Mouse (Mus musculus): ENCODE data around the gene Ahcy. TPM values are rescaled to one million over a fixed set of nuclear protein-coding genes. Genes with fewer than 3 reads are reported as not detected.
A peak's percentile ranks its signal among the peaks of the same experiment; 100 is the strongest.

Gene Ahcy
- polyA plus RNA-seq, 1 experiment from 2014 or later, result 45.1 TPM

GRCm38 (mm10) chr2:155079500-155080178, 5.3 kb upstream of the Ahcy start:
- H3K4me3 ChIP-seq (replicated peaks; ENCODE audit: low read length), result no peak overlapping the region
- H3K4me1 ChIP-seq (replicated peaks; ENCODE audit: control insufficient read depth, insufficient read depth, low read length), result peaks cover 10% of the 10 kb centered on the region
- H3K9ac ChIP-seq (replicated peaks; ENCODE audit: low read depth, low read length), result no peak overlapping the region
- H3K4me2 ChIP-seq (ENCODE audit: low read length), result no peak overlapping the region
- no peaks in the 10 kb centered on the region for H3K27me3 ChIP-seq (replicated peaks; ENCODE audit: control insufficient read depth, insufficient read depth, low read length)
- H3K27ac ChIP-seq (ENCODE audit: low read length), result no peak overlapping the region
- H3K36me3 ChIP-seq (ENCODE audit: control insufficient read depth, insufficient read depth), result no peaks in the 10 kb centered on the region
- no peaks in the 10 kb centered on the region for H3K9me3 ChIP-seq (ENCODE audit: control insufficient read depth, low read length)
- no peak for ATAC-seq
- WGBS, result 24% methylated on average over 7 of the region's 7 CpGs

DNA sequence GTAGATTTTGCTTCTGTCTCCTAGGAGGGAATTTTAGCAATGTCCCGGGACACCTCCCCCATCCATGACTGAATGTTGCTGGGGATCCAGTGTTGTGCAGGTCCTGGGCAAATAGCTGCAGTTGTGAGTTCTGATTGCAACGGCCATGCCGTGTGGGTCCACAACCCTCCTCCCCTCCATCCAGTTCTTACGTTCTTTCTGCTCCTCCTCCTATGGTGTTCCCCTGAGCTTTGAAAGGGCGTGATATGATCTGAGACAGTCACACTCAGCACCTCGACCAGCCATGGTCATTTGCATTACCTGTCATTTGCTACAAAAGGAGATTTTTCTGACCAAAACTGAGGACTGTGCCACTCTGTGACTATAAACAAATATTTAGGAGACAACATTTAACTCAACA, 1.4 kb upstream of the Ahcy start:
- 92% methylated on average over 6 of the region's 6 CpGs for WGBS
- Histone ChIP-seq H3K4me1 (replicated peaks; ENCODE audit: control insufficient read depth, insufficient read depth, low read length) (peaks cover 20% of the 10 kb centered on the region), H3K4me3 (replicated peaks; ENCODE audit: low read length) (no peak overlapping the region), H3K9me3 (ENCODE audit: control insufficient read depth, low read length) (no peaks in the 10 kb centered on the region), H3K36me3 (ENCODE audit: control insufficient read depth, insufficient read depth) (no peaks in the 10 kb centered on the region), H3K27ac (ENCODE audit: low read length) (no peak overlapping the region), H3K4me2 (ENCODE audit: low read length) (no peak overlapping the region), H3K9ac (replicated peaks; ENCODE audit: low read depth, low read length) (no peak overlapping the region), H3K27me3 (replicated peaks; ENCODE audit: control insufficient read depth, insufficient read depth, low read length) (no peaks in the 10 kb centered on the region)
- no peak for ATAC-seq

- Histone ChIP-seq H3K27ac (ENCODE audit: low read length) (peak overlapping the region; percentile 87), H3K36me3 (ENCODE audit: control insufficient read depth, insufficient read depth) (no peaks in the 10 kb centered on the region), H3K9ac (replicated peaks; ENCODE audit: low read depth, low read length) (peak overlapping the region; percentile 91), H3K4me3 (replicated peaks; ENCODE audit: low read length) (peak overlapping the region; percentile 87), H3K9me3 (ENCODE audit: control insufficient read depth, low read length) (no peaks in the 10 kb centered on the region), H3K4me1 (replicated peaks; ENCODE audit: control insufficient read depth, insufficient read depth, low read length) (peaks cover 20% of the 10 kb centered on the region), H3K27me3 (replicated peaks; ENCODE audit: control insufficient read depth, insufficient read depth, low read length) (no peaks in the 10 kb centered on the region), H3K4me2 (ENCODE audit: low read length) (peak overlapping the region; percentile 77)
- 17% methylated on average over 12 of the region's 12 CpGs for WGBS
- peak; percentile 47; the same call in 1 of the 2 replicates for ATAC-seq
Observed at GRCm38 (mm10) chr2:155074766-155075330, 551 bp upstream of the Ahcy start.

DNA sequence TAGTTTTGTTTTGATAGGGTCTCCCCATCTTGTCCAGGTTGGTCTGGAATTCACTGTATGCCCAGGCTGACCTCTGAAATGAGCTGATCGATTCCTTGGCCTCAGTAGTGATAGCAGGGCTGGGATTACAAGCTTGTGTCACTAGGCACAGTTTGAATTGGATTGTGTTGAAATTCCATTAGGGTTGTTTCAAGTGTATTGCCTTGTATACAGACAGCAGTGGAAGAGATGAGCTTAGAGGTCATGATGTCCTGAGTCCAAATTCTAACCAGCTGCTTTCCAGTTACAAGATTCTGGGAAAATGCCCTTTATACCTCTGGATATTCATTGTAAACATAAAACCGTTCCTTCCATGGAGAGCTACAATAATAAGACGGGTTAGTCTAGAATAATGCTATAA, 950 bp downstream of the Ahcy start:
- Histone ChIP-seq H3K4me2 (ENCODE audit: low read length) (peak overlapping the region; percentile 77), H3K9ac (replicated peaks; ENCODE audit: low read depth, low read length) (peak overlapping the region; percentile 91), H3K27ac (ENCODE audit: low read length) (no peak overlapping the region), H3K36me3 (ENCODE audit: control insufficient read depth, insufficient read depth) (no peaks in the 10 kb centered on the region), H3K27me3 (replicated peaks; ENCODE audit: control insufficient read depth, insufficient read depth, low read length) (no peaks in the 10 kb centered on the region), H3K9me3 (ENCODE audit: control insufficient read depth, low read length) (no peaks in the 10 kb centered on the region), H3K4me1 (replicated peaks; ENCODE audit: control insufficient read depth, insufficient read depth, low read length) (peaks cover 20% of the 10 kb centered on the region), H3K4me3 (replicated peaks; ENCODE audit: low read length) (peak overlapping the region; percentile 87)
- 10% methylated on average over 3 of the region's 3 CpGs for WGBS
- ATAC-seq, result no peak

DNA sequence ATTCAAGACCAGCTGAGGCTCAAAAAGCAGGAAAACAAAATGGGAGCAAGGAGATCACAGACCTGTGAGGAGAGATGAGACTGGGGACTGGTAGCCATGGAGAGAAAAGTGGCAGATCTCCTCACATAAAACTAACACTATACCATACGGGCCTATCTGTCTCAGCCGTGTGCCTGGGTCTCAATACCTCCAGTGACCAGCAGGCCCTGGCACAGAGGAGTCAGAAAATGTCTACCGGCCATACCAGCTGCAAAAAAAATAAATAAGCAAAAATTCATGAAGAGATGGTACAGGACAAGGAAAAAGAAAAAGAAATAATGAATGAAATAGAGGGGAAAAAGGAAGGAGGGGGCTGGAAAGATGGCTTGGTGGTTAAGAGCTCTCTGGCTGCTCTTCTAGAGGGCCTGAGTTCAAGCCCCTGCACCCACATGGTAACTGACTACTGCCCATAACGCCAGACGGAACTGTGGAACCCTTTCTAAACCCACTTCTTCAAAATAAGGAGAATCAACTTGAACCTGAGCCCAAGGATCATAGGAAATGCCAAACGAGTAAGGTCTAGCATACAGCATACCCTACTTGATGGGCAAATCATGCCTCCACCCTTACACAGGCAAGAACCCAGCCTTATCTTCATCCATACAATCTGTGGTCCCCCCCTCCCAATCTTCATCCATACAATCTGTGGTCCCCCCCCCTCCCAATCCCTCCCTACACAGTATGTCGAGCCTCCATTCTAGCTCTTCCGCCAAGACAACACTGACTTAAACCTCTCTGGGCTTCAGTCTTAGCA, 1.7 kb downstream of the Ahcy start:
- Histone ChIP-seq H3K4me3 (replicated peaks; ENCODE audit: low read length) (no peak overlapping the region), H3K27ac (ENCODE audit: low read length) (no peak overlapping the region), H3K9ac (replicated peaks; ENCODE audit: low read depth, low read length) (no peak overlapping the region), H3K9me3 (ENCODE audit: control insufficient read depth, low read length) (no peaks in the 10 kb centered on the region), H3K27me3 (replicated peaks; ENCODE audit: control insufficient read depth, insufficient read depth, low read length) (no peaks in the 10 kb centered on the region), H3K4me1 (replicated peaks; ENCODE audit: control insufficient read depth, insufficient read depth, low read length) (peaks cover 20% of the 10 kb centered on the region), H3K4me2 (ENCODE audit: low read length) (peak overlapping the region; percentile 77; the same call in 1 of the 2 replicates), H3K36me3 (ENCODE audit: control insufficient read depth, insufficient read depth) (peaks cover 3% of the 10 kb centered on the region; the same call in 1 of the 2 replicates)
- 72% methylated on average over 8 of the region's 8 CpGs for WGBS
- ATAC-seq, result no peak

GRCm38 (mm10) chr2:155071027-155071426, 3.3 kb downstream of the Ahcy start:
- peaks cover 20% of the 10 kb centered on the region for H3K4me1 ChIP-seq (replicated peaks; ENCODE audit: control insufficient read depth, insufficient read depth, low read length)
- no peaks in the 10 kb centered on the region for H3K9me3 ChIP-seq (ENCODE audit: control insufficient read depth, low read length)
- H3K9ac ChIP-seq (replicated peaks; ENCODE audit: low read depth, low read length), result no peak overlapping the region
- ATAC-seq, result no peak
- no peak overlapping the region for H3K27ac ChIP-seq (ENCODE audit: low read length)
- H3K36me3 ChIP-seq (ENCODE audit: control insufficient read depth, insufficient read depth), result peaks cover 7% of the 10 kb centered on the region; the same call in 1 of the 2 replicates
- H3K27me3 ChIP-seq (replicated peaks; ENCODE audit: control insufficient read depth, insufficient read depth, low read length), result no peaks in the 10 kb centered on the region
- 89% methylated on average over 9 of the region's 9 CpGs for WGBS
- no peak overlapping the region for H3K4me3 ChIP-seq (replicated peaks; ENCODE audit: low read length)
- H3K4me2 ChIP-seq (ENCODE audit: low read length), result no peak overlapping the region

DNA sequence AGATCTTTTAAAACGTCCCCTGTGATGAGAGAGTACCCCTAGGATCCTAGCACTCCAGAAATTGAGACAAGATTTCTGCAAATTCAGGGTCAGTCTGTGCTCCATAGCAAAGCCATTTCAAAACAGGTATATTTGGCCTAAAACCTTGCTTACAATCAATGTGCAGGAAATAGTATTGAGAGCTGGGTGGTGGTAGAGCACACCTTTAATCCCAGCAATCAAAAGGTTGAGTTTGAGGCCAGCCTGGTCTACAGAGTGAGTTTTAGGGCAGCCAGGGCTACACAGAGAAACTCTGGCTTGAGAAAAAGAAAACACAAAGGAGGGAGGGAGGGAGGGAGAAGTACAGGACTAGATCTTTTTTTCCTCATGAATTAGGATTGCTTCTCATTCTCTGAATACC, 16.9 kb downstream of the Ahcy start:
- no peaks in the 10 kb centered on the region for H3K9me3 ChIP-seq (ENCODE audit: control insufficient read depth, low read length)
- no peak for ATAC-seq
- no peak overlapping the region for H3K4me2 ChIP-seq (ENCODE audit: low read length)
- WGBS, result 68% methylated on average over 1 of the region's 1 CpGs
- no peaks in the 10 kb centered on the region for H3K27me3 ChIP-seq (replicated peaks; ENCODE audit: control insufficient read depth, insufficient read depth, low read length)
- no peaks in the 10 kb centered on the region for H3K4me1 ChIP-seq (replicated peaks; ENCODE audit: control insufficient read depth, insufficient read depth, low read length)
- H3K9ac ChIP-seq (replicated peaks; ENCODE audit: low read depth, low read length), result no peak overlapping the region
- H3K27ac ChIP-seq (ENCODE audit: low read length), result no peak overlapping the region
- peaks cover 12% of the 10 kb centered on the region for H3K36me3 ChIP-seq (ENCODE audit: control insufficient read depth, insufficient read depth)
- H3K4me3 ChIP-seq (replicated peaks; ENCODE audit: low read length), result no peak overlapping the region

- WGBS, result 79% methylated on average over 5 of the region's 5 CpGs
- peaks cover 7% of the 10 kb centered on the region for H3K4me1 ChIP-seq (replicated peaks; ENCODE audit: control insufficient read depth, insufficient read depth, low read length)
Observed at GRCm38 (mm10) chr2:155056076-155056578, 18.2 kb downstream of the Ahcy start.

DNA sequence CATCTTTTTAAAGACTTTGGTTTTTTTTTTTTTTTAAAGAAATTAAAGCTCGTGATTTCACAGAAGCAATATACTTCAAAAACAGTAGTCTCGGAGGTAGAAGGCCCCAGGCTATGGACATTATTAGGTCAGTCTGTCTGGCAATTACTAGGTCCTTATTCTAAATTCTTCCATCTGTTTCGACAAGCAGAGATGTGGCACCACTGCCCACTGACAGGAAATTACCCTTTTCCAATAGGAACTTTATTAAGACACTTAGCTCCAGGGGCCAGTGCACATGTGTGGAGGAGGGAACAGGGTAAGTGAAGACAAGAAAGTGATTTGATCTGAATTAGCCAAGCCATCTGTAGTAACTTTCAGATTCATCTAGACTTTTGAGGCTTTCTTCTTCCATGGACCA, 19.6 kb downstream of the Ahcy start:
- Histone ChIP-seq H3K27me3 (replicated peaks; ENCODE audit: control insufficient read depth, insufficient read depth, low read length) (no peaks in the 10 kb centered on the region), H3K9me3 (ENCODE audit: control insufficient read depth, low read length) (no peaks in the 10 kb centered on the region), H3K4me3 (replicated peaks; ENCODE audit: low read length) (no peak overlapping the region), H3K27ac (ENCODE audit: low read length) (no peak overlapping the region), H3K9ac (replicated peaks; ENCODE audit: low read depth, low read length) (no peak overlapping the region), H3K4me1 (replicated peaks; ENCODE audit: control insufficient read depth, insufficient read depth, low read length) (peaks cover 12% of the 10 kb centered on the region), H3K36me3 (ENCODE audit: control insufficient read depth, insufficient read depth) (no peaks in the 10 kb centered on the region), H3K4me2 (ENCODE audit: low read length) (no peak overlapping the region)
- WGBS, result 91% methylated on average over 3 of the region's 3 CpGs
- no peak for ATAC-seq

More at GRCm38 (mm10) chr2:155056076-155056578, 18.2 kb downstream of the Ahcy start:
- no peak overlapping the region for H3K27ac ChIP-seq (ENCODE audit: low read length)
- no peak overlapping the region for H3K4me2 ChIP-seq (ENCODE audit: low read length)
- H3K27me3 ChIP-seq (replicated peaks; ENCODE audit: control insufficient read depth, insufficient read depth, low read length), result no peaks in the 10 kb centered on the region
- no peaks in the 10 kb centered on the region for H3K9me3 ChIP-seq (ENCODE audit: control insufficient read depth, low read length)
- ATAC-seq, result no peak
- peaks cover 7% of the 10 kb centered on the region; the same call in 1 of the 2 replicates for H3K36me3 ChIP-seq (ENCODE audit: control insufficient read depth, insufficient read depth)
- no peak overlapping the region for H3K4me3 ChIP-seq (replicated peaks; ENCODE audit: low read length)
- no peak overlapping the region for H3K9ac ChIP-seq (replicated peaks; ENCODE audit: low read depth, low read length)

Measured in forebrain, embryonic 16.5 days (tissue).